Mouse (Mus musculus): Measurements from ENCODE around the gene Prima1.

Gene Prima1

GRCm38 (mm10) chr12:103215877-103216610 lies 25.9 kb downstream of the Prima1 start:
- no peak for DNase-seq

- no peak for DNase-seq
Observed at GRCm38 (mm10) chr12:103214797-103215196, 27.2 kb downstream of the Prima1 start.

GRCm38 (mm10) chr12:103214270-103214669 lies 27.7 kb downstream of the Prima1 start:
- DNase-seq, result no peak

- DNase-seq, result no peak
Observed at GRCm38 (mm10) chr12:103213591-103213990, 28.4 kb downstream of the Prima1 start.

GRCm38 (mm10) chr12:103211078-103211477 lies 30.9 kb downstream of the Prima1 start:
- DNase-seq, result no peak

GRCm38 (mm10) chr12:103209581-103209980 lies 32.4 kb downstream of the Prima1 start:
- DNase-seq, result no peak

- peak; percentile 49 for DNase-seq
Observed at GRCm38 (mm10) chr12:103205561-103205960, 36.4 kb downstream of the Prima1 start.

- DNase-seq, result no peak
Observed at GRCm38 (mm10) chr12:103202592-103203544, 39.1 kb downstream of the Prima1 start.

GRCm38 (mm10) chr12:103192996-103193395 lies 49.0 kb downstream of the Prima1 start:
- DNase-seq, result no peak

GRCm38 (mm10) chr12:103189771-103190170 lies 52.2 kb downstream of the Prima1 start:
- DNase-seq, result peak; percentile 25

- no peak for DNase-seq
Observed at GRCm38 (mm10) chr12:103188223-103188622, 53.7 kb downstream of the Prima1 start.

GRCm38 (mm10) chr12:103187020-103187419 lies 54.9 kb downstream of the Prima1 start:
- DNase-seq, result no peak

- DNase-seq, result no peak
Observed at GRCm38 (mm10) chr12:103183057-103183456, 58.9 kb downstream of the Prima1 start.

- DNase-seq, result no peak
Observed at GRCm38 (mm10) chr12:103168892-103169291, 73.1 kb downstream of the Prima1 start.

- DNase-seq, result no peak
Observed at GRCm38 (mm10) chr12:103164101-103165030, 77.6 kb downstream of the Prima1 start.

GRCm38 (mm10) chr12:103163596-103163995 lies 78.4 kb downstream of the Prima1 start:
- DNase-seq, result no peak

GRCm38 (mm10) chr12:103160721-103161120 lies 81.2 kb downstream of the Prima1 start:
- no peak for DNase-seq

- no peak for DNase-seq
Observed at GRCm38 (mm10) chr12:103159016-103159415, 82.9 kb downstream of the Prima1 start.

GRCm38 (mm10) chr12:103157129-103157910 lies 84.6 kb downstream of the Prima1 start:
- DNase-seq, result no peak

GRCm38 (mm10) chr12:103155406-103155805 lies 86.5 kb downstream of the Prima1 start:
- no peak for DNase-seq

- DNase-seq, result no peak
Observed at GRCm38 (mm10) chr12:103154927-103155326, 87.0 kb downstream of the Prima1 start.

GRCm38 (mm10) chr12:103150247-103150646 lies 91.7 kb downstream of the Prima1 start:
- no peak for DNase-seq

Data from cerebellum, adult 8-10 months (tissue).